Mouse (Mus musculus): Measurements from ENCODE around the gene Dennd1c.

The Dennd1c gene

DNA sequence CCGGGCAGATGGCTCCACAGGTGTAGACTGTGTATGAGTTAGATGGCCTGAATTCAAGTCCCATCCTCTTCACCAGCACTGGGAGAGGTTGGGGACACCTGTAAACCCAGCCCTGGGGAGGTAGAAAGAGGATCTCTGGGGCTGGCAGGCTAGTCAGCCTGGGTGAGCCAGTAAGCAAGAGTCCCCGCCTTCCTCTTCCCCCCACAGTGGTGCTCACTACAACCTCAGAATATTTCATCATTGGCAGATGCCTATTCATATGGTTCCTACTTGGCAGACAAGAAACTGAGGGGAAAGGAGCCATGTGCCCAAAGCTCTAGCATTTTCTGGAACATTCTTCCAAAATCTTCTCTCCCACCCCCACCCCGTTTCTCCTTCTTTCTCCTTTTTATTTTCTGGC is 29.5 kb downstream of the Dennd1c start:
- DNase-seq (ENCODE audit: extremely low spot score), result no peak

DNA sequence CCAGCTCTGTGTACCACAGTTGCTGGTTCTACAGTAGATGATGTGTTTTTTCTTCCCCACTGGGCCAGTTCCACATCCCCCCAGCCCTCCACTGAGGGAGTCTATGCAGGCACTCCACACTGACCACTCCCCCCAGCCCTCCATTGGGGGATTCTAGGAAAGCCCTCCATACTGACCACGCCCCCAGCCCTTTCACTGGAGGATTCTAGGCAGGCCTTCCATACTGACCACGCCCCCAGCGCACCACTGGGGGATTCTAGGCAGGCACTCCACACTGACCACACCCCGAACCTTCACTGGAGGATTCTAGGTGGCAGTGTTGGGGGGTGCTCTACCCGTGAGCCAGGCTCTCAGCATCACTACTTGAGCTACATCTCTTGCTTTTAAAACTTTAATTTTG is 30.9 kb downstream of the Dennd1c start:
- DNase-seq (ENCODE audit: extremely low spot score), result no peak

DNA sequence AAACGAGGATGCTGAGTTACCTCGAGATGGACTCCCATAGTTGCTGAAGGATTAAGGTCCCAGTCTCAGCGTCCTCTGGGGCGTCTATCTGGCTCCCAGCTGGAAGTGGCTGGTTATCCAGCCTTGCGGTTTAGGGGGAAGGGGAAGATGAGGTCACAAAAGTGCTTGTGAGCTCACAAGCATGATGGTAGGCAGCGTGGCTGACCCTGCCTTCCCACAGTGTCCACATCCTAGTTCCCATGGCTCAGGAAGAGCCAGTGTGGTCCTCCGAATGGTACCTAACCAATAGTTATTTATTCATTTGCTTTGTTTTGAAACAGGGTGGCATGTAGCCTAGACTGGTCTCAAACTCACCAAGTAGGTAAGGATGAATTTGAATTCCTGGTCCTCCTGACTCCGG is 36.8 kb downstream of the Dennd1c start, which contains the start of gene Slc25a41:
Gene Slc25a41 (minus strand): TSS at position 101 of the 400 bp plus-strand sequence.
- no peak for DNase-seq (ENCODE audit: extremely low spot score)

DNA sequence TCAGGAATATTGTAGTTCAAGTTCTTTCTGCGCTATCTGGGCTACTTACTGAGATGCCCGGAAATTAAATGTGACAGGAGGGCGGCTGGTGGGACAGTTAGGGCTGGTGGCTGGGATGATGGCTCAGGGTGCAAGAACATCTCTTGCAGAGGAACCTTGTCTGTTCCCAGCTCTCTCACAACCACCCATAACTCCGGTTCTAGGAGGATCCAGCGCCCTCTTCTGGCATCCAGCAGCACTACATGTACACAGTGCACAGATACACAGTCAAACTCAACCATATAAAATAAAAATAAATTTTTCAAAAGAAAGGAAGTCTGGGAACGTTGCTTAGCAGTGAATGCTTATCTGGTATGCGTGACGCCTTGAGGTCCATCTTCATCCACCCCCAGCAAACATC is 39.3 kb downstream of the Dennd1c start:
- DNase-seq (ENCODE audit: extremely low spot score), result no peak

DNA sequence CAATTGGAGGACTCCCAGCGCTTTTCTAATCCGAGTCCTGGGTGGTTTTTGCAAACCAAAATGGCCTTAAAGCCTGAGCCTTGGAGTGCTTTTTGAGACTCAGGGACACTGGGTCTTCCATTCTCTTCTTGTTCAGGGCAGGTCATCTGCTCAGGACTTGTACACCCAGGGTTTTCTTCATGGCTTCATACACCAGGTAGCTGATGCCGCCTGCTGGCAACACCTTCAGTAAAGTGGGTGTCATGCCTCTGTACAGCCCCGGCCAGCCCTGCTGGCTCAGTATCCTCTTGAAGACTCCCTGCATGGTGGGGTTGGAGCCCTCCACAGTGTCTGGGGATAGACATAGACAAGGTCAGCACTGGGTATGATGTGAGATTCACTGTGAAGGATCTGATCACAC is 45.5 kb downstream of the Dennd1c start:
- no peak for DNase-seq (ENCODE audit: extremely low spot score)

- DNase-seq (ENCODE audit: extremely low spot score), result peak; percentile 99
Observed at GRCm38 (mm10) chr17:57031661-57032420, 46.5 kb downstream of the Dennd1c start.

DNA sequence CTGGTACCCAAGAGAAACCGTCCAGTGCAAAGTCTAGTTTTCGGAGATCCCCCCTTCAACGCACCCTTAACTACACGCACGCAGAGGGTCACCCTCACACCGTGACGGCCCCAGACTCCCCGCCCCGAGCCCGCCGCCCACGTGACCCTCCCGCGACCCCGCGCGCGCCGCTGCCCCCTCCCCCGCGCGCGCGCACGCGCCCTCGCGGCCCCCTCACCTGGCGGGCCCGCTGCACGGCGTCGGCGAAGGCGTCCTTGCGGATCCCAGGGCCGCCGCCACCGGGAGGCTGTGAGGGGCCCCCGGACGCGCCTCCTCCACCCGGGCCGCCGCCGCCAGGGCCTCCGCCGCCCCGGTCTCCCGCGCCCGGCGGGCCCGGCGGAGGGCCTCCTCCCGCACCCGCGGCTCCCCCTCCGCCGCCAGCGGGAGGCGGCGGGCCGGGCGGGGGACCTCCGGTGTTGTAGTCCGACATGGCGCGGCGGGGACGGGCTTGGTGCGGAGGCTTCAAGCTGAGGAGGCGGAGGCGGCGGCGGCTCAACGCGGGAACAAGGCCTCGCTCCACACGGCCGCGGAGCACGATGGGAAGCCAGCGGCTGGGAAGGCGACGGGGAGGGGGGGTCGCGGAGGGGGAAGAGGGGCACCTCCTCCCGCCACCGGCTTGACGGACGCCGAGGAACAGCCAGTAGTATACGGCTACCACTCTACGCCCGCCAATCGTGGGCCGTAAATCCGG is 47.2 kb downstream of the Dennd1c start, which contains the start of gene Khsrp:
Gene Khsrp (minus strand): TSS at position 592 of the 730 bp plus-strand sequence.
- DNase-seq (ENCODE audit: extremely low spot score), result peak; percentile 65

DNA sequence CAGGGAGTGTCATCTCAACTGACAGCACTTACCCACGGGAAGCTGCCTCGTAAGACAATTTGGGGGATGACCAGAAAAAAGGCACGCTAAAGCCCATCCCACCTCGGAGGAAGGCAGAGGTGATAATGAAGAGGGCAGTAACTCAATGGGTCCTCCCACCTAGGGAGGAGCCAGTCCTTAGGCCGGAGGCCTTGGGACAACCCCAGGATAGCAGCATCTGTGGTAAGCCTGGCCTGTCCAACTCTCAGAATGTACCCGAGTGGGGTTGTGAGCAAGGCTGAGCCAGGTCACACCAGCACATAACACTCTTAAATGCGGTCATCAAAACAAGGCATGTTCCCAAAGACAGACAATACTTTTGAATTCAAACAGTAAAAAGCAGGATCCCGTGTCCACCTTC is 48.6 kb downstream of the Dennd1c start:
- DNase-seq (ENCODE audit: extremely low spot score), result no peak

- DNase-seq (ENCODE audit: extremely low spot score), result no peak
Observed at GRCm38 (mm10) chr17:57027471-57027870, 50.8 kb downstream of the Dennd1c start.

DNA sequence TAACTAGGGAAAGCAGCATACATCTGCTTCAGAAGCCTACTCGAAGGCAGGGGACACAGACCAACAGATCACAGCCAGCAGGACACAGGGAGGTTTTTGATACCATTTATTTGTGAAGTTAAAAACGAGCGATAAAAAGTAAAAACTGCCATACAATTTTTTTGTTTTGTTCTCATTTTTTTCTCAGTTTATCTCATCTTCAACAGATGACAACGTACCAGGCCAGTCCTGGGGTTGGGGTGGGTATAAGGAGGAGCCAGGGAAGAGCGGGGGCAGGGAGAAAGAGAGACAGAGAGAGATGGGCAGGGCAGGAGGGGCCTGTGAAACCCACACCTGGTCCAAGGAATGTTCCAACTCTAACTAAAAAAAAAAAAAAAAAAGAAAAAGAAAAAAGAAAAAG is 57.4 kb downstream of the Dennd1c start:
- DNase-seq (ENCODE audit: extremely low spot score), result no peak

DNA sequence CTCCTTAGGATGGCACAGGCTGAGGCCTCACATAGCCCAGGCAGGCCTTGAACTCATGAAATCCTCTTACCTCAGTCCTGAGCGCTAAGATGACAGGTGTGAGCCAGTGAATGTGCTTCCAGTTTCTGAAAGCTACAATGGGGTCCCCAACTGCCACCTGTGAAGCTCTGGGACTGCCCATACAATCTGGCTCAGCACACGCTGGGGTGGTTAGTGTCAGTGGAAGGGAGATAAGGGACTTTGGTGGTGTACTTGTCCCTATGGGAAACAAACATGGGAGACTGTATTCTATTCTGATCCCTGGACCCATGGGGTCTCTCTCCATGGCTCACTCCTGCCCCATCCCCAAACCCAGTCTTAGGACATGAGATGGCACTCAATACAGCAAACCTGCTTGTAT is 58.6 kb downstream of the Dennd1c start:
- no peak for DNase-seq (ENCODE audit: extremely low spot score)

Measured in embryo, embryonic 9.5 days (tissue).